Mouse (Mus musculus): ENCODE data around the gene Fer1l4.

GRCm38 (mm10) chr2:156021219-156021618 lies 31.5 kb downstream of the Fer1l4 start:
- no peak for TF ChIP-seq CTCF (IDR thresholded peaks at IDR 0.05; ENCODE audit: low read depth, low read length)
- TF ChIP-seq GATA1 (IDR thresholded peaks at IDR 0.05; ENCODE audit: borderline replicate concordance, low read length) = no peak

All from G1E (cell line).